Mouse (Mus musculus): ENCODE data around the gene Jun.

The Jun gene

GRCm38 (mm10) chr4:95052025-95052899 lies at the start of gene Jun:
Jun (minus strand) TSS chr4:95052222.
- DNase-seq (ENCODE audit: low read depth, low spot score): peak; percentile 98

DNA sequence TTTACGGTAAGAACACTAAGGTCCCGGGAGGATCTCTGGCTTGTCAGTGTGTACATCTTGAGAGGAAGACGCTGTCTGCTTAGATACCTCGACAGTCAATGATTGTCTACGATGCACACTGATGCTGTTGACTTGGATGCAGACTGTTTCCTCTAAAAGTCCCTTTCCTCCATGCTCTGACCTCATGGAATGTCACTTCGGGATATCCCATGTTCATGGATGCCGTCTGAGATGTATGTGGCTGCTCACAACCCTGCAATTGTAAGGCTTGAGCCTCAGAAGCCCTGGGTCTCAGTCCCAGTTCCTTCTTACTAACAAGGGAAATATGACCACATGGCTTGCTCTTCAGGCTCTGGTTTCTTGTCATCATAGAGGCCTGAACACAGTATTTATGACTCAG lies 49.7 kb upstream of the Jun start:
- DNase-seq (ENCODE audit: low read depth, low spot score): no peak

DNA sequence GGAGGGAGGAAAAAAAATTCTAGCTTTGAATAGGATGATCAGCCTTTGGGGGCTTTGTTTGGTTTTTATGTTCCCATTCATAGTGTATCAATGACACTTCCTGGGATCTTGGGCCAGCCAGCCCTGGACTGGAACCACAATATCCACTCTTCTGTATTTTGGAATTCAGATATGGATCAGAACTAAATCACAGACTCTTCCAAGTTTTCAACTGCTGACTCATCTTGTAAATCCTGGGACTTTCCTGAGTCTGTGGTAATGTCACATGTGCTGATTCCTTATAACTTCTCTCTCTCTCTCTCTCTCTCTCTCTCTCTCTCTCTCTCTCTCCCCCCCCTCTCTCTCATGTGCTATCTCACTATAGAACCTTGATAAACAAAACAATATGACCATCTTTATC lies 48.7 kb upstream of the Jun start:
- no peak for DNase-seq (ENCODE audit: low read depth, low spot score)

DNA sequence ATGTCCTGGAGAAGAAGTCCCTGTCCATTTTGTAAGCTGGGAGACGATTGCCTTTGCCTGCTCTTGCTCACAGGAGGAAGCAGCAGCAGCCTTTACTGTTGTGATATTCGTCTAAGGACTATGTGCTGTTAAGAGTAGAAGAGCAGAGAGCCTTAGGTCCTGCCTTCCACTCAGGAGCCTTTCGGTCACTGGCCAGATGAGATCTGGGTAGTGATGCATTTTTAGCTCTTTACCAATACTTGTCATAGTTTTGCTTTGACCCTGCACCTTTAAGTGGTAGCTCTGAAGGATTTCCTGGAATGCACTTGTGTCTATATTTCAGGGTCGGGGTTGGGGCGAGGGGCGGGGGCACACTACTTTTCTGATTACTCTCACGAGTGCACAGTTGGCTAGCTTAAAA lies 47.4 kb upstream of the Jun start:
- DNase-seq (ENCODE audit: low read depth, low spot score): no peak

GRCm38 (mm10) chr4:95098722-95099097 lies 46.7 kb upstream of the Jun start:
- no peak for DNase-seq (ENCODE audit: low read depth, low spot score)

DNA sequence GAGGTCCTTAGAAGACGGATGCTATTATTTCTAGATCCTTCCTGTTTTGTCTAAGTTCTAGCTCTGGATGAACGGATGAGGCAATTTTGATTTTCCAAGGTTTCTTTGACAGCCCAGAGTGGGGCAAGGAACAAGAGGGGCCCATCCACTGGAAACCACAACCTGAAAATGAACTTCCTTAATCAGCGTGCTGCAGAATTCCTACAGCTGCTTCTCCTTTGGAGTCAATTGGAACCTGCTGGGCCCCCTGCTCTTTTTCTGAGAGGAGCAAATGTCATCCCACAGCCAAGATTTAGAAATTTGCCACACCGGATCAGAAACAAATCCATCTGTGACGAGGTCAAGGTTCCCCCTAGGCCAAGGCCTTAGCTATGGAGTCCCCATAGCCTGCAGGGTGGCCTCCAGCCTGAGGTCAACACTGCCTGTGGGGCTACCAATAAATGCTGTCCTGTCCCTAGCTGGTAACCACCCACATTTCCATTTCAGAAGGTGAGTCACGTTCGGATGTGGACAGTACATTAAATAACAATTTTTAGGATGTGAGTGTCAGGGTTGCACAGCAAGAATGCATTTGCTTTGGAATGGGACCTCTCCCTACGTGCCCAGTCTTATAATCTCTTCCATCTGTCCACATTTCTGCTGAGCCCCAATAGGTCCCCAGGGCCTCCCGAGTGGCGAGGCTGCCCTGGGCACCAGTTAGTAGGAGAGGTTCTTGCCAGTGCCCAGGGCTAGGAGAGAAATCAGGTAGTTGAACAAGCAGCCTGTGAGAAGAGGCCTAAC lies 46.1 kb upstream of the Jun start:
- no peak for DNase-seq (ENCODE audit: low read depth, low spot score)

DNA sequence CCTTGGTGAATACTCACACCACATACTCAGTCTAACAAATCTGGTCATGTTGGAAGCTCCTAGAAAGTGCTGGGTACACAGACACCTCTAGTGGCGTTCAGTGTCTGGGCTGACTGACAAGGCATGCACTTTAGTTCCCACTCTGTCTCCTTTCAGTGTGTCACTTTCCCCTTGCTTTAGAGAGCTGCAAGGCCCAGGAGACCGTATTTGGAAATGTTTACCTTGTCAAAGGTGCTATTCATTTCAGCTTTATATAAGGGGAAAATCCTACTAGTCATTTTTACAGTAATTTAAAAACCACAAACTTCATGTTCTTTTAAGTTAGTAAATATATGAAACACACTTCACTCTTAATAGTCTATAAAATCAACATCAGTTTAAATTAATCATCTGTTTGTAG lies 44.7 kb upstream of the Jun start:
- DNase-seq (ENCODE audit: low read depth, low spot score): no peak

GRCm38 (mm10) chr4:95095911-95096310 lies 43.9 kb upstream of the Jun start:
- no peak for DNase-seq (ENCODE audit: low read depth, low spot score)

DNA sequence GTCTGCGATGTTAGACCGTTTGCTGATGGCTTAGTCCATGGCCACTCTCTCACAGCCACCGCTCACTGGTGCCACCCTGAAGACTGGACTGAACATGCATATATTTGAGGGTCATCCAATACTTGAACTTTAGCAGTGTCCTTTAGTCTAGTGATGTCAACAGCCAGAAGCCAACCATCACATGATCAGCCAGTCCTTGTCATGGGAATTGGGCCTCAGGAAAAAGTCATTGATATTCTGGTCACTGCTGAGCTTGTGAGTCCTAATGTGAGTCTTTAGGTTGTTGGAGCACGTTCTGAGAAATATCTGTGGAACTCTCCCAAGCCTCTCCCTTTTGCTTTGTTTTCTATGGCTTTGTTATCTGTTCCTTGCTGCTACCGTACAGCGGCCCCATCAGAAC lies 43.3 kb upstream of the Jun start:
- DNase-seq (ENCODE audit: low read depth, low spot score): no peak

- DNase-seq (ENCODE audit: low read depth, low spot score): no peak
These were observed 42.7 kb upstream of the Jun start for GRCm38 (mm10) chr4:95094700-95095113.

DNA sequence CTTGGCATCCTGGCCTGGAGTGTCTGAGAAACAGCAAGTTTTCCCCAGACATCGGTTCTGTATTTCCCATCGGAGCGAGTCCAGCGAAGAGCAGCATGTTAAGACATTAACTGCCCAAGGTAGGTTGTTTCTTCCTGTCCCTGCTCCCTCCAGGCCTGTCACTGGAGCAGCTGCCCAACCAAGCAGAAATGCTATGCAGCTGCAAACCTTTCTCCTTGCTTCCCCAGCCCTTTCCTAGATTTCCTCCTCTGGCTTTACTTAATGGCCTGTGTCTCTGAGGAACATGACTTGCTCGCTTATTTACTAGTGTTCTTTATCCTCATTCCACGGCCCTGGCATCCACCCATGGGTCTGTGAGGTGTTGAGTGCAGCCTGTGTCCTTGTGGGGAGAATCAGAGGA lies 41.6 kb upstream of the Jun start:
- DNase-seq (ENCODE audit: low read depth, low spot score): no peak

GRCm38 (mm10) chr4:95092516-95092915 lies 40.5 kb upstream of the Jun start:
- DNase-seq (ENCODE audit: low read depth, low spot score): no peak

DNA sequence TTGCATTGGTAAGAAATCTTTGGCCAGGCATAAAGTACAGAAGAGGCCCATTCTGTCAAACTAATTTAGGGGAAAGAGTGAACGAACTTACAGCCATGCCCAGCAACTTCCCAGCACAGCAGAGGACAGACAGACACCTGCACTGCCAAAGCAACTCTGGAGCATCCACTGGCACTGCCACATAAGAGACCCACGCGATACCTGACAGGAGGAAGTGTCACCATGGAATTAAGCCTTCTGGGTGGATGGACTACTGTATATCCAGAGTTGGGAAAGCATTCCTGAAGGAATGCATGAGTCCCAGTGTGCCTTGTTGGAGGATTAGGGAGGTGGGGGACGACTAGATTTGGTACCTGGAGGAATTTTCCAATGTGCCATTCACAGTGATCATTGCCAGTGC lies 39.5 kb upstream of the Jun start:
- no peak for DNase-seq (ENCODE audit: low read depth, low spot score)

DNA sequence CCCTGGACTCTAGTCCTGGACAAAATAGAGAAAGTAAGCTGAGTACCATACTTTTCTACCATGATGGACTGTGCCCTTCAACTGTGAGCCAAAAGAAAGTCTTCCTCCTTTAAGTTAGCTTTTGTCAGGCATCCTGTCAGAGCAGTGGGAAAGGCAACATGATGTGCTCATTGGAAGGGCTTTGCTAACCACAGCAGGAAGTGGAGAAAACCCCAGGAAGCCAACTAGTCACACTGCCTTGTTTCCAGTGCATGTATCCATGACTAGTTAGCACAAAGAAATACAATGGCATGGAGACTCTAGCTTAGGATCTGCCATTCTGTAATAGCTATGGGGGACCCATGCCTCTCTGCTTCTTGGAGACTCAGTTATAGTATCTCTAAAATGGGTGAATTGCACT lies 37.9 kb upstream of the Jun start:
- DNase-seq (ENCODE audit: low read depth, low spot score): no peak

- DNase-seq (ENCODE audit: low read depth, low spot score): no peak
These were observed 37.0 kb upstream of the Jun start for GRCm38 (mm10) chr4:95089053-95089452.

DNA sequence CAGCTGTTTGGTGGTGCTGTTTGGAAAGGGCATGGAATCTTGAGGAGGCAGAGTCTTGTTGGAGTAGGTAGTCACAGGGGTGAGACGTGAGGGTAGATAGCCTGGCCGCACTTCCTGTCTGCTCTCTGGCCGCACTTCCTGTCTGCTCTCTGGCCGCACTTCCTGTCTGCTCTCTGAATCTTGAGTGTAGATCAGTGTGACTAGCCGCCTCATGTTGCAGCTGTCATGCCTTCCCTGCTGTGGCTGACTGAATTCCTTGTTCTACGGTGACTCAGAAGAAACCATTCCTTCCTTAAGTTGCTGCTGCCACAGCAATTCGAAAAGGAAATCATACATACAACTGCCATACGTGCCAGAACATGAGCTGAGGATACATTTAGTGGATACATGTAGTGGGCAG lies 31.9 kb upstream of the Jun start:
- no peak for DNase-seq (ENCODE audit: low read depth, low spot score)

GRCm38 (mm10) chr4:95083191-95083729 lies 31.2 kb upstream of the Jun start:
- no peak for DNase-seq (ENCODE audit: low read depth, low spot score)

- DNase-seq (ENCODE audit: low read depth, low spot score): no peak
These were observed 30.6 kb upstream of the Jun start for GRCm38 (mm10) chr4:95082481-95083088.

DNA sequence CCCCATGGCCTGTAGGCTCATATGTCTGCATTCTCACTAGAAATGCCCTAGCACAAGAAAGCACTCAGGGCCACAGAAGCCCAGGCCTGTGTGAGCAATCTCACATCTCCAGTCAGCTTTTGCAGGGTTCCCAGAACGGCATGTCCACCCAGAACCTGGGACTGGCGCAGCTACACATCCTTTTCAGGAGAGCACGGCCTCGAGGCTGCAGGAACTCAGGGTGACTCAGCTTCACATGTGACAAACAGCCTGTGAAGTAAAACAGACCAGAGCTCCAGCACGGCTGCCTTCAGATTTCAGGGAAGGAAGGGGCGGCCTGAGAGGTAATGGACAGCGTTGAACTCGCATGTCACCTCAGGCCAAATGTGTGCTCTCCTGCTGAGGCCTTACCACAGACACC lies 29.6 kb upstream of the Jun start:
- DNase-seq (ENCODE audit: low read depth, low spot score): no peak

GRCm38 (mm10) chr4:95078625-95079024 lies 26.6 kb upstream of the Jun start:
- no peak for DNase-seq (ENCODE audit: low read depth, low spot score)

GRCm38 (mm10) chr4:95076279-95076678 lies 24.3 kb upstream of the Jun start:
- DNase-seq (ENCODE audit: low read depth, low spot score): no peak

GRCm38 (mm10) chr4:95075591-95076002 lies 23.6 kb upstream of the Jun start:
- DNase-seq (ENCODE audit: low read depth, low spot score): no peak
